Mouse (Mus musculus) heart, embryonic 14.5 days (tissue): Measurements from ENCODE around the gene Ryr2. TPM values are rescaled to one million over a fixed set of nuclear protein-coding genes. Genes with fewer than 3 reads are reported as not detected.
A peak's percentile ranks its signal among the peaks of the same experiment; 100 is the strongest.
"Not testable (repeated sequence)": the region's sequence is repeated elsewhere in the genome, so short reads cannot be mapped to it uniquely, and the experiment has no call there.

Experiments used
- ATAC-seq: fragments of 200-750 bp; cut with Nextera tagmentation; 2 replicates; pipeline ENCODE4 v1.8.0; 2017; ENCODE audit warnings: low read depth, moderate TSS enrichment; ENCODE audit not compliant: insufficient number of reproducible peaks, insufficient read depth, low FRiP score
- H3K27ac ChIP-seq, 2 experiments: fragments of 200-500 bp in 1 of 2; fragments of 300-500 bp in 1 of 2; sonication (generic) in 1 of 2; replicated peaks in 1 of 2; 2 replicates each; pipeline ENCODE4 v1.5.1; 2012 to 2014; ENCODE audit warnings: low read depth in 2 of 2, low read length in 2 of 2, control low read depth in 1 of 2, mild to moderate bottlenecking in 1 of 2, mixed read lengths in 1 of 2; ENCODE audit not compliant: control insufficient read depth in 1 of 2, insufficient read depth in 1 of 2
- H3K27me3 ChIP-seq: fragments of 300-500 bp; sonication (generic); 2 replicates; pipeline ENCODE4 v1.6.1; 2014; ENCODE audit warnings: mild to moderate bottlenecking, low read length, control low read depth; ENCODE audit not compliant: control insufficient read depth, insufficient read depth
- H3K36me3 ChIP-seq: fragments of 300-500 bp; sonication (generic); 2 replicates; pipeline ENCODE4 v1.6.1; 2014; ENCODE audit warnings: mild to moderate bottlenecking, control low read depth, low read length, mixed read lengths; ENCODE audit not compliant: control insufficient read depth, insufficient read depth
- H3K4me1 ChIP-seq, 2 experiments: fragments of 200-500 bp in 1 of 2; fragments of 300-500 bp in 1 of 2; sonication (generic) in 1 of 2; 2 replicates each; pipeline ENCODE4 v1.6.1; 2012 to 2014; ENCODE audit warnings: low read length in 2 of 2, control low read depth in 1 of 2, mixed read lengths in 1 of 2; ENCODE audit not compliant: control insufficient read depth in 2 of 2, insufficient read depth in 2 of 2
- H3K4me2 ChIP-seq: fragments of 300-500 bp; sonication (generic); 2 replicates; pipeline ENCODE4 v1.6.1; 2014; ENCODE audit warnings: mild to moderate bottlenecking, low read length
- H3K4me3 ChIP-seq, 2 experiments: fragments of 200-500 bp in 1 of 2; fragments of 300-500 bp in 1 of 2; sonication (generic) in 1 of 2; 2 replicates each; pipeline ENCODE4 v1.5.1; 2012 to 2014; ENCODE audit warnings: low read length in 2 of 2, mild to moderate bottlenecking in 2 of 2, control low read depth in 1 of 2, low read depth in 1 of 2, moderate library complexity in 1 of 2; ENCODE audit not compliant: control insufficient read depth in 1 of 2, insufficient read depth in 1 of 2
- H3K9ac ChIP-seq: fragments of 300-500 bp; sonication (generic); 2 replicates; pipeline ENCODE4 v1.6.1; 2014; ENCODE audit warnings: mild to moderate bottlenecking, low read length
- H3K9me3 ChIP-seq: fragments of 300-500 bp; sonication (generic); 2 replicates; pipeline ENCODE4 v1.6.1; 2016; ENCODE audit warnings: low read length, control low read depth; ENCODE audit not compliant: control insufficient read depth
- WGBS: fragments of 180-500 bp; shearing (Covaris S2); extraction: QIAGEN DNeasy Blood & Tissue Kit; methylation state at CpG from one replicate; pipeline ENCODE4 v1.1.7; 2014; 5-methylcytosine and 5-hydroxymethylcytosine counted together
- polyA plus RNA-seq: library from polyadenylated mRNA; unstranded; fragments of >200 nt; fragmentation: Nextera tagmentation; extraction: Ambion mirVana; gene quantifications from 2 replicates; pipeline ENCODE4 v1.2.1, GENCODE M21; 2014

The Ryr2 gene
- polyA plus RNA-seq: 64.8 and 69.1 TPM in 2 replicates

DNA sequence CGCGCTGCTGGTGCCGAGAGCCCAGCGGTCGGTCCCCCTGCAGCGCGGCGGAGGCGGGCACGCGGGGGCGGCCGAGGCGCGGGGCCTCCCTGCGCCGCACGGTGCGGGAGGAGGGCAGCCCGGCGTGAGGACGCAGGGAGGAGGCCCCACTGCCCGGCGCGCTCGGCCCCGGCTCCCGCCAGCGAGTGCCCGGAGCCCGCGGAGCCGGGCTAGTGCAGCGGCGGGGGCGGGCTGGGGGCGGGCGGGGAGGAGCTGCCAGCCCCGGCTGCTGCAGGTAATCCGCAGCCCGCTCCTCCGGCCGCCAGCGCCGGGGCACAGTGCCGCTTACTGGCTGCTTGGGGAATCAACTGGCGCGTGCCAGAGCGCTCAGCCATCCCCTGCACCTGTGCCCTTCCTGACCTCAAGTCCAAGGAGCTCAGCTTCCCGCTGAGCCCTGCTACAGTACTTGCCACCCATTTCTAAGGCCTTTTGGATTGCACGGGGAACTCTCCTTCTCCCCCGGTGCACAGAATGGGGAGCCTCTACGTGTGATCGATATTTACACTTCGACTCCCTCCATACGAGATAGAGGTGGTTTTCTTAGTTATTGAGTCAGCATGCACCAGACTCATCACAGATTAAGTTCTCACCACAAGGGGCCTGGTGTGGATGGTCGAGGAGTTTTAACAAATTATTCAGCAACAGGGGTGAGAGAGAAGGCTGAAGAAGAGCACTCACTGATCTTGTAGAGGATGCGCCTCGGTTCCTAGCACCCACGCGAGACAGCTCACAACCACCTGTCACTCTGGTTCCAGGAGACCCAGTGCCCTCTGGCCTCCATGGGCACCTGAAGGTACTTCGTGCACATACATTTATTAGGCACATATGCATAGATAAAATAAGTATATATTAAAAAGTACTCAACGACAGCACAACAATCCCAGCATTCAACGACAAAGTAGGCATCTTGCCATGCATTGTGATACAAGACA is at the start of gene Ryr2:
Gene Ryr2, minus strand, starts transcription at position 284 of the 971 bp plus-strand sequence.
- H3K9ac ChIP-seq: peak within 1 kb of the TSS; percentile 98
- peak within 1 kb of the TSS; percentile 80 to 96 for H3K4me3 ChIP-seq
- H3K27ac ChIP-seq: peak within 1 kb of the TSS; percentile 92 to 94
- peaks cover 6 to 9% of the 10 kb centered on the region in 2 experiments; a peak in 3 of 4 replicates for H3K4me1 ChIP-seq
- WGBS: 15% methylated on average over 43 of the region's 64 CpGs
- no peaks in the 10 kb centered on the region for H3K9me3 ChIP-seq
- H3K4me2 ChIP-seq: peak within 1 kb of the TSS; percentile 73
- H3K27me3 ChIP-seq: no peaks in the 10 kb centered on the region
- ATAC-seq: peak; percentile 79
- 0 out of 2 replicates have a peak, but pooled peaks cover 6% of the 10 kb centered on the region for H3K36me3 ChIP-seq

- H3K4me3 ChIP-seq: no peak overlapping the region
- no peaks in the 10 kb centered on the region for H3K27me3 ChIP-seq
- no peaks in the 10 kb centered on the region for H3K36me3 ChIP-seq
- H3K4me2 ChIP-seq: no peak overlapping the region
- peaks cover 0 to 3% of the 10 kb centered on the region in 2 experiments for H3K4me1 ChIP-seq
- no peak for ATAC-seq
- no peaks in the 10 kb centered on the region for H3K9me3 ChIP-seq
- no peak overlapping the region for H3K9ac ChIP-seq
- no peak overlapping the region for H3K27ac ChIP-seq
- 87% methylated on average over 11 of the region's 11 CpGs for WGBS
Observed at GRCm38 (mm10) chr13:12153922-12154321, 47.2 kb upstream of the Ryr2 start.

DNA sequence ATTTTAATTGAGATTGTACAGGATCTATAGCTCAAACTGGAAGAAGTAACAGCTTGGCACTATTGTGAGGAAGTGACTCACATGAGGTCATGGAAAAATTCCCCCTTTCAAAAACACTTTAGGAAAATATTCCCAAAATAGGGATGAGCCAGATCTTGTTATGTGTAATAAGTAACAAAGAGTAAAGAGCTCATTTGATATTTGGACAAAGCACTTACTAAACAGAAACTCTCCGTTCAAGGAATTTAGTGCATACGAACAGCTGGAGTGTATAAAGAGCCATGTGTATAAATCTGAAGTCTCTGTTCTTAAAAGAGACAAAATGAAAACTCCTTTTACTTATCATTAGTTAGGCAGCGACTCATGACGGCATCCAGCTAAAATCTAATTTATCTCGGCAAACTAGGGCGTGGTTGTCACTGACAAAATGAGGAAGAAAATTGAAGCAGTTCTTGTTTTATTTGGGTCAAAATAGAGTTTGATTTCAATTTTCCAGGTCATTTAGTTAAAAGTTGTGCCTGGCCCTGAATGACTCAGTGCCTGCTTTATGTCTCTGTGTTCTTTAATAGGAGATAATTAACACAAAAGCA is 40.3 kb upstream of the Ryr2 start:
- no peak overlapping the region for H3K4me2 ChIP-seq
- no peaks in the 10 kb centered on the region for H3K9me3 ChIP-seq
- H3K36me3 ChIP-seq: no peaks in the 10 kb centered on the region
- no peaks in the 10 kb centered on the region for H3K27me3 ChIP-seq
- no peak overlapping the region for H3K9ac ChIP-seq
- no peak for ATAC-seq
- WGBS: 72% methylated on average over 6 of the region's 6 CpGs
- peaks cover 2 to 6% of the 10 kb centered on the region in 2 experiments; a peak in 3 of 4 replicates for H3K4me1 ChIP-seq
- no peak overlapping the region for H3K4me3 ChIP-seq
- H3K27ac ChIP-seq: no peak overlapping the region

DNA sequence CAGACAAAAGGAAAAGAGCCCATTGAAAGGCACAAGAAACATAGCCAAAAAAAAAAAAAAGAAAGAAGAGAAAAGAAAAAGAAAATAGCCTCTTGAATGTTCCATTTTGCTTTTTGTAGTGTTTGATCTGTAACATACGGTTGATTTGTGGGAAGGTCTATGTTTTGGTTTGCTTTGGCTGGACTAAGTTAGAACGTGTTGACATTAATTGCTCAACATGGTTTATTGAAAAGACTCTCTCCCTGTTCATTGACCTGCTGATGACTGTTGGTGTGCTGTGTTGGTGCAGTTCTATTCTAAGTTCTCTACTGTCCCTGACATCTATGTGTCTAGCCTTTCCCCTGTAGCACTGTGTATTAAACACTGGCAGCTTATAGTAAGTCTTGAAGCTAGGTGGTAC is 39.7 kb upstream of the Ryr2 start:
- no peak for ATAC-seq
- WGBS: 79% methylated on average over 2 of the region's 2 CpGs
- no peak overlapping the region for H3K27ac ChIP-seq

DNA sequence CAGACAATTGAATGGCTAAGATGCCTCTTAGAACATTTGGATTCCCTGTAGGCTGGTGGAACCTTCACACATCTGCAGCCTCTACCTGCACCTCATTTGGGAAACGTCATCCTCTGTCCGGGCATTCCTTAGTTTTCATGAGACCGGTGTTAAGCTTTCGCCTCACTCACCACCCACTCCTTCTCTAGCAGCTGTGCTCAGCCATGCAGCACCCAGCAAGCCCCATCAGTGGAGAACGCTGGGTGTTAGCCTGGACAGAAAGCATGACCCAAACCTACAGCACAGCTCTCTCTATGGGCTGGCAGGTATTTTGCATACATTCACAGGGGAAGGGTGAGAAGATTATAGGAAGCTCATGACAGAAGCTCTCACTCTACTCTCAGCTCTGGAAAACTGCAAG is 36.6 kb upstream of the Ryr2 start:
- H3K9ac ChIP-seq: no peak overlapping the region
- H3K9me3 ChIP-seq: no peaks in the 10 kb centered on the region
- H3K4me1 ChIP-seq: peaks cover 2 to 4% of the 10 kb centered on the region in 2 experiments; a peak in 2 of 4 replicates
- no peaks in the 10 kb centered on the region for H3K36me3 ChIP-seq
- WGBS: 62% methylated on average over 5 of the region's 5 CpGs
- H3K4me2 ChIP-seq: no peak overlapping the region
- ATAC-seq: no peak
- no peak overlapping the region for H3K27ac ChIP-seq
- no peaks in the 10 kb centered on the region for H3K27me3 ChIP-seq
- H3K4me3 ChIP-seq: no peak overlapping the region

More for the DNA sequence above, 39.7 kb upstream of the Ryr2 start:
- H3K4me1 ChIP-seq: peaks cover 2 to 6% of the 10 kb centered on the region in 2 experiments; a peak in 3 of 4 replicates
- no peaks in the 10 kb centered on the region for H3K36me3 ChIP-seq
- H3K9ac ChIP-seq: no peak overlapping the region
- no peak overlapping the region for H3K4me3 ChIP-seq
- H3K4me2 ChIP-seq: no peak overlapping the region
- H3K9me3 ChIP-seq: no peaks in the 10 kb centered on the region
- no peaks in the 10 kb centered on the region for H3K27me3 ChIP-seq

GRCm38 (mm10) chr13:12136461-12136860 is 29.7 kb upstream of the Ryr2 start:
- not testable (repeated sequence) for H3K36me3 ChIP-seq, ATAC-seq

GRCm38 (mm10) chr13:12133549-12133948 is 26.8 kb upstream of the Ryr2 start:
- Histone ChIP-seq H3K9ac (0 out of 2 replicates have a peak overlapping the region, but pooled peaks have one; percentile 7), H3K4me3 (no peak overlapping the region), H3K4me2 (peak overlapping the region; percentile 40), H3K36me3 (no peaks in the 10 kb centered on the region), H3K27ac (peak overlapping the region; percentile 90 to 98), H3K9me3 (no peaks in the 10 kb centered on the region), H3K27me3 (no peaks in the 10 kb centered on the region), H3K4me1 (peaks cover 23 to 54% of the 10 kb centered on the region in 2 experiments)
- WGBS: 11% methylated on average over 7 of the region's 7 CpGs
- ATAC-seq: peak; percentile 89

More at GRCm38 (mm10) chr13:12136461-12136860, 29.7 kb upstream of the Ryr2 start:
- H3K9ac ChIP-seq, H3K9me3 ChIP-seq, H3K4me2 ChIP-seq, H3K27ac ChIP-seq, H3K4me3 ChIP-seq, H3K27me3 ChIP-seq: not testable (repeated sequence)
- H3K4me1 ChIP-seq: peaks cover 10 to 31% of the 10 kb centered on the region in 2 experiments
- 90% methylated on average over 10 of the region's 10 CpGs for WGBS
